Mouse (Mus musculus) ES-Bruce4 (cell line): ENCODE data around the gene Asb17. TPM values are rescaled to one million over a fixed set of nuclear protein-coding genes. Genes with fewer than 3 reads are reported as not detected.

Experiments
- H3K27ac ChIP-seq: 2 replicates; pipeline ENCODE4 v1.5.1; 2012; ENCODE audit warnings: low read length, inconsistent platforms; ENCODE audit not compliant: insufficient read depth
- H3K27me3 ChIP-seq: 2 replicates; pipeline ENCODE4 v1.6.1; 2012; ENCODE audit warnings: mild to moderate bottlenecking, low read length, inconsistent platforms; ENCODE audit not compliant: control insufficient read depth, poor library complexity, insufficient read depth, severe bottlenecking
- H3K36me3 ChIP-seq: 2 replicates; pipeline ENCODE4 v1.6.1; 2012; ENCODE audit warnings: inconsistent platforms, mild to moderate bottlenecking, low read length, moderate library complexity; ENCODE audit not compliant: control insufficient read depth, poor library complexity, insufficient read depth, severe bottlenecking
- H3K4me1 ChIP-seq: one replicate; pipeline ENCODE4 v1.8.1; 2011; ENCODE audit warnings: low read length; ENCODE audit not compliant: control insufficient read depth, insufficient read depth
- H3K4me3 ChIP-seq: 2 replicates; pipeline ENCODE4 v1.5.1; 2011; ENCODE audit warnings: low read depth, mild to moderate bottlenecking, low read length
- H3K9ac ChIP-seq: 2 replicates; pipeline ENCODE4 v1.6.1; 2012; ENCODE audit warnings: low read depth, mild to moderate bottlenecking, inconsistent platforms; ENCODE audit not compliant: poor library complexity, severe bottlenecking
- H3K9me3 ChIP-seq: replicated peaks from 2 replicates; pipeline ENCODE4 v1.6.1; 2012; ENCODE audit warnings: mild to moderate bottlenecking, low read length, inconsistent platforms; ENCODE audit not compliant: control insufficient read depth, poor library complexity, insufficient read depth, severe bottlenecking
- CTCF ChIP-seq: IDR thresholded peaks from one replicate; pipeline ENCODE4 v1.8.1; 2011; ENCODE audit warnings: low read depth, low read length
- EP300 ChIP-seq: IDR thresholded peaks from 2 replicates; pipeline ENCODE4 v1.6.1; 2011; ENCODE audit warnings: low read depth, low read length; ENCODE audit not compliant: insufficient read depth
- POLR2A ChIP-seq: IDR thresholded peaks from one replicate; pipeline ENCODE4 v1.8.1; 2011; ENCODE audit warnings: low read length; ENCODE audit not compliant: insufficient read depth
- polyA plus RNA-seq: library from polyadenylated mRNA; stranded (reverse); fragments of >200 nt; gene quantifications from 2 replicates; pipeline ENCODE4 v1.2.4, GENCODE M21; 2011; ENCODE audit warnings: low read depth; ENCODE audit not compliant: missing spikeins, insufficient read depth, insufficient read length

Asb17 gene
- polyA plus RNA-seq, 1 experiment, result not detected

DNA sequence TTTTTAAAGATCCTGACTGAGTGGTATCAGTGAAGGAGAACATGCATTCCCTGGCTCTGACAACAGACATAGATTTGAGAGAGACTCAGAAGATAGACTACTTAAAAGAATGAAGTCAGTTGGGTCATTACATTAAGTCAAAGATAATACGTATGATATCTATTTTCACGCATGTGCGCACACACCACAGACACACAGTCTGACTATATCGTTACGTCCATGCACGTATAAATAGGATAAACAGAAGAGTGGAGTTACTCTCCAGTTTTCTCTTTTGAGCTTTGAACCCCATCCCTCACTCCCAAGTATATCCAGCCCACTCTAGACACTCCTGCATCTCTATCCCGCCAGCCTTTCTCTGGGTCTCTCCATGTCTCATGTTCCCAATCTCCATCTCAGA lies 40.0 kb upstream of the Asb17 start:
- H3K36me3 ChIP-seq, result no peaks in the 10 kb centered on the region
- no peaks in the 10 kb centered on the region for H3K9me3 ChIP-seq
- H3K9ac ChIP-seq, result no peak overlapping the region
- TF ChIP-seq POLR2A, result no peak
- no peak for TF ChIP-seq CTCF
- no peak for TF ChIP-seq EP300
- no peaks in the 10 kb centered on the region for H3K27me3 ChIP-seq
- H3K4me1 ChIP-seq, result no peaks in the 10 kb centered on the region
- H3K27ac ChIP-seq, result no peak overlapping the region
- H3K4me3 ChIP-seq, result no peak overlapping the region

DNA sequence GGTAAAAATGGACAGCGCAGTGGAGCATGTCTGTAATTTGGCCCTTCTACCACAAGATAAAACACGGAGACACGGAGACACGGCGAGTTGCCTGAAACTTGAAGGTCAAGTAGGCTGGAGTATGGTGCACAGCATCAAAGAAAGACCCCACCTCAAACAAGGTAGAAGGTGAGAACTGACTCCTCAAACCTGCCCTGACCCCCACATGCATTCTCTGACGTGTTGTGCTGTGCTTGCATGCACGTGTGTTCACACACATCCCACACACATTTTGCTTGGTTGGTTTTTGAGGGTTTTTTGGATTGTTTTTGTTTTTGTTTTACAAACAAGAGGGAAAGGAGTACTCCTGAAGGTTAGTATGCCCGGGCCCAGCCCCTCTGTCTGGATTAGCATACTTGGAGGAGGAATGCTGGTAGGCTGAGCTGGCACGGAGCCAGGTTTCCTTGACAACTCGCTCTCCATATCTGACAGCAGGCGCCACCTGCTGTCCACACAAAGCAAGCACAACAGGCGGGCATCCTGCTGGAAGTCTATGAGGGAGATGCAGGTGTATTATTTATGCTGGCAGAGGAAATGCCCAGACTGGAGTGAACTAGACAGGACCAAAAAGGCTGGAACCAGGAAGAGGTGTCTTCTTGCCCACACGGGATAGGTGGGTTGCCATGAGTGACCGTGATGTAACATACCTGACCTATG lies 37.8 kb upstream of the Asb17 start:
- Histone ChIP-seq H3K36me3 (no peaks in the 10 kb centered on the region), H3K9me3 (no peaks in the 10 kb centered on the region), H3K9ac (no peak overlapping the region), H3K4me3 (no peak overlapping the region), H3K27ac (no peak overlapping the region), H3K27me3 (no peaks in the 10 kb centered on the region), H3K4me1 (no peaks in the 10 kb centered on the region)
- no peak for TF ChIP-seq EP300
- peak; percentile 92 for TF ChIP-seq CTCF

DNA sequence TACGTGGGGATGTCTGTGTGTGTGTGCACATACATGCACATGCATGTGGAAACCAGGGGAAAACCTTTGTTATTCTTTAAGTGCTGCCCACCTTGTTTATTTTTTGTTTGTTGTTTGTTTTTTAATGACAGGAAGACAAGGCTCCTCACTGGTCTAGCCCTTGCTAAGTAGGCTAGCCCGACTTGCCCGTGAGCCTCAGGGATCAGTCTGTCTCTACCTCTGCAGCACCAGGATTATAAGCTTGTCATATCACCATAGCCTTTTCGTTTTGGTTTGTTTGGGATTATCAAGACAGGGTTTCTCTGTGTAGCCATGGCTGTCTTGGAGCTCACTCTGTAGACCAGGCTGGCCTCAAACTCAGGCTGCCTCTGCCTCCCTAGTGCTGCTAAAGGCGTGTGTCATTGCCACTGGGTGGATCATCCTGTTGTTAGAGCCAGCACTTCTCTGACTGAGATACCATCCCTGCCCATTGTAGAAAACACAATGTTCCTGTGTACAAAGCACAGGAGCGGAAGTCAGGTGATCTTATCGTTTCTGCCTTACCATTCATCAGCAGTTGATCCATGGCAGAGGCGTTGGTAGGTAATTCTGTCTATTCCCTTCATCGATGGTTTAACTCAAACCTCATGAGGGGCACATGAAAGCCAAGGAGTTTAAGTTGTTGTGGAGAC lies 37.1 kb upstream of the Asb17 start:
- no peaks in the 10 kb centered on the region for H3K4me1 ChIP-seq
- no peaks in the 10 kb centered on the region for H3K9me3 ChIP-seq
- no peaks in the 10 kb centered on the region for H3K36me3 ChIP-seq
- no peak overlapping the region for H3K27ac ChIP-seq
- H3K4me3 ChIP-seq, result no peak overlapping the region
- H3K27me3 ChIP-seq, result no peaks in the 10 kb centered on the region
- TF ChIP-seq EP300 (no peak), CTCF (no peak), POLR2A (no peak)
- H3K9ac ChIP-seq, result no peak overlapping the region

DNA sequence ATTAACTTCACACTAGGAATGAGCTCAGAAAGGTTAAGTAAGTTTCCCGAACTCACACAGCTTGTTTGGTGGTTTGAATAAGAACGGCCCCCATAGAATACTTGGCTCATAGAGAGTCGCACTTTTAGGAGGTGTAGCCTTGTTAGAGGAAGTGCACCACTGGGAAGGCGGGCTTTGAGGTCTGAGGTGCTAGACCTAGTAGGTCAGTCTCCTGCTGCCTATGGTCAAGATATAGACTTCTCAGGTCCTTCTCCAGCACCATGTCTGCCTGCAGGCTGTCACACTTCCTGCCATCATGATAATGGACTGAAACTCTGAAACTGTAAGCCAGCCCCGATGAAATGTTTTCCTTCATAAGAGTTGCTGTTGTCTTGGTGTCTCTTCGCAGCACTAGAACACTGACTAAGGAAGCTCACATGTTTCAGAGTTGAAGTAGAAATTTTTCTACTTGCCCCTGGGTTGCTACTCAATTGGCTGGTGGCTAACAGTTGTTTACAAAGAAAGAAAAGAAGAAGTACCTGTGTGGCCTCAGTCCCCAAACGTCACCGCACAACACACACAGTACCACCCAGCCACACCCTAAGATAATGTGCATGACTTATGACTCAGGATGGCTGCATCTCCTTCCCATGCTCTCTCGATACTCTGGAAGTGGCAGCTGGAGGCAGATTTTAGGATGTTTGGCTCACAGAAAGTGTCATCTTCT lies 36.4 kb upstream of the Asb17 start:
- TF ChIP-seq EP300, result no peak
- no peak for TF ChIP-seq POLR2A
- no peak for TF ChIP-seq CTCF
- Histone ChIP-seq H3K9ac (no peak overlapping the region), H3K9me3 (no peaks in the 10 kb centered on the region), H3K4me1 (no peaks in the 10 kb centered on the region), H3K36me3 (no peaks in the 10 kb centered on the region), H3K4me3 (no peak overlapping the region), H3K27me3 (no peaks in the 10 kb centered on the region), H3K27ac (no peak overlapping the region)

DNA sequence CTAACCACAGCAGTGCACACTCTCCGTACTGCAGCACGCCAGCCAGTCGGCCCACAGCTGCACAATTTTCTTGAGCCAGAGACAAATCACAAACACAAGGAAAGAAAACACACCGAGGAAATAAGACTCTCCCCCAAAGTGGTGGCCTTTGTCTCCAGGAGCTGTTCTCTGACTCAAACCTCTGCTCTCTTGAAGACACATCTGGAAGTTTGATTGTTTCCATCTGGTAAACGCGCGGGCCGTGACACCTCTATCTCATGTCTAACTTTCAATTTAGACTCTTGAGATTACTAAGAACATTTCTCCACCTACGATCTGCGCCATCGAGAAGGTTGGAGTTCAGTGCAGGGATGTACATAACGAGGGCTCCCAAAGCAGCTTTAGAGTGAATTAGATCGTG lies 35.6 kb upstream of the Asb17 start:
- no peaks in the 10 kb centered on the region for H3K9me3 ChIP-seq
- H3K4me1 ChIP-seq, result no peaks in the 10 kb centered on the region
- H3K36me3 ChIP-seq, result no peaks in the 10 kb centered on the region
- no peak overlapping the region for H3K4me3 ChIP-seq
- TF ChIP-seq EP300 (no peak), CTCF (no peak)
- no peaks in the 10 kb centered on the region for H3K27me3 ChIP-seq
- no peak overlapping the region for H3K9ac ChIP-seq
- H3K27ac ChIP-seq, result no peak overlapping the region

DNA sequence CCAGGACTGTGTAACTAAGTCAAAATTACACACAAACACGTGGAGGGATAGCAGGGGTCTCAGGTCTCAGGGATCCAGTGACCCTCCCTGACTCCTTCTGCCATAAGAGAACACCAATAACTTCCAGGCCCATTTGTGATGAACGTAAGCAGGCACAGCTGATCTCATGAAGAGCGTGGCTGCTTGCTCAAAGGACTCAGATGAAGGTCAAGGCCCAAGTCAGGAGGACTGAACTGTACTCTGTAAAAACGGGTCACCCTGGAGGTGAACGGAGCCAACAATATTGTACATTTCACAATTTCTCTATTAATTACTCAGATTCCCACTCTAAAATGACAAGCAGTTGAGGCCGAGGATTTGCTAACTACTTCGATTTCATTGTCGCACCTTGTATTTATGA lies 30.0 kb upstream of the Asb17 start:
- no peaks in the 10 kb centered on the region for H3K36me3 ChIP-seq
- H3K4me1 ChIP-seq, result no peaks in the 10 kb centered on the region
- H3K27ac ChIP-seq, result no peak overlapping the region
- H3K9ac ChIP-seq, result no peak overlapping the region
- TF ChIP-seq CTCF (no peak), EP300 (no peak), POLR2A (no peak)
- H3K27me3 ChIP-seq, result no peaks in the 10 kb centered on the region
- H3K4me3 ChIP-seq, result no peak overlapping the region
- no peaks in the 10 kb centered on the region for H3K9me3 ChIP-seq
